Mouse (Mus musculus) heart, embryonic 11.5 days (tissue): ENCODE measurements around the gene Slc25a51. TPM values are rescaled to one million over a fixed set of nuclear protein-coding genes. Genes with fewer than 3 reads are reported as not detected.

Source experiments
- ATAC-seq: fragments of 200-750 bp; cut with Nextera tagmentation; replicated peaks from 2 replicates; pipeline ENCODE4 v1.8.0; 2017; ENCODE audit warnings: moderate library complexity; ENCODE audit not compliant: insufficient number of reproducible peaks, low FRiP score, low TSS enrichment
- H3K27ac ChIP-seq: fragments of 300-500 bp; sonication (generic); 2 replicates; pipeline ENCODE4 v1.5.1; 2014; ENCODE audit warnings: mild to moderate bottlenecking, low read depth, low read length
- H3K27me3 ChIP-seq: fragments of 300-500 bp; sonication (generic); 2 replicates; pipeline ENCODE4 v1.6.1; 2014; ENCODE audit warnings: mild to moderate bottlenecking, low read length, mixed read lengths; ENCODE audit not compliant: control insufficient read depth, insufficient read depth
- H3K36me3 ChIP-seq: fragments of 300-500 bp; sonication (generic); 2 replicates; pipeline ENCODE4 v1.6.1; 2014; ENCODE audit warnings: mild to moderate bottlenecking, low read length, moderate library complexity, mixed read lengths; ENCODE audit not compliant: control insufficient read depth, insufficient read depth
- H3K4me1 ChIP-seq: fragments of 300-500 bp; sonication (generic); 2 replicates; pipeline ENCODE4 v1.6.1; 2014; ENCODE audit warnings: low read length; ENCODE audit not compliant: control insufficient read depth, insufficient read depth
- H3K4me2 ChIP-seq: fragments of 300-500 bp; sonication (generic); 2 replicates; pipeline ENCODE4 v1.6.1; 2014; ENCODE audit warnings: mild to moderate bottlenecking, moderate library complexity
- H3K4me3 ChIP-seq: fragments of 300-500 bp; sonication (generic); 2 replicates; pipeline ENCODE4 v1.5.1; 2014; ENCODE audit warnings: low read depth, low read length
- H3K9ac ChIP-seq: fragments of 300-500 bp; sonication (generic); 2 replicates; pipeline ENCODE4 v1.6.1; 2014; ENCODE audit warnings: mild to moderate bottlenecking, low read depth, low read length, moderate library complexity
- H3K9me3 ChIP-seq: fragments of 300-500 bp; sonication (generic); replicated peaks from 2 replicates; pipeline ENCODE4 v1.6.1; 2016; ENCODE audit warnings: low read length; ENCODE audit not compliant: control insufficient read depth
- WGBS: fragments of 180-500 bp; shearing (Covaris S2); extraction: QIAGEN DNeasy Blood & Tissue Kit; methylation state at CpG from one replicate; pipeline ENCODE4 v1.1.7; 2014; ENCODE audit not compliant: insufficient replicate concordance; 5-methylcytosine and 5-hydroxymethylcytosine counted together
- polyA plus RNA-seq: library from polyadenylated mRNA; unstranded; fragments of >200 nt; fragmentation: Nextera tagmentation; extraction: Ambion mirVana; gene quantifications from 2 replicates; pipeline ENCODE4 v1.2.1, GENCODE M21; 2014

Gene Slc25a51
- polyA plus RNA-seq, 1 experiment from 2014 or later: 60.7 TPM

DNA sequence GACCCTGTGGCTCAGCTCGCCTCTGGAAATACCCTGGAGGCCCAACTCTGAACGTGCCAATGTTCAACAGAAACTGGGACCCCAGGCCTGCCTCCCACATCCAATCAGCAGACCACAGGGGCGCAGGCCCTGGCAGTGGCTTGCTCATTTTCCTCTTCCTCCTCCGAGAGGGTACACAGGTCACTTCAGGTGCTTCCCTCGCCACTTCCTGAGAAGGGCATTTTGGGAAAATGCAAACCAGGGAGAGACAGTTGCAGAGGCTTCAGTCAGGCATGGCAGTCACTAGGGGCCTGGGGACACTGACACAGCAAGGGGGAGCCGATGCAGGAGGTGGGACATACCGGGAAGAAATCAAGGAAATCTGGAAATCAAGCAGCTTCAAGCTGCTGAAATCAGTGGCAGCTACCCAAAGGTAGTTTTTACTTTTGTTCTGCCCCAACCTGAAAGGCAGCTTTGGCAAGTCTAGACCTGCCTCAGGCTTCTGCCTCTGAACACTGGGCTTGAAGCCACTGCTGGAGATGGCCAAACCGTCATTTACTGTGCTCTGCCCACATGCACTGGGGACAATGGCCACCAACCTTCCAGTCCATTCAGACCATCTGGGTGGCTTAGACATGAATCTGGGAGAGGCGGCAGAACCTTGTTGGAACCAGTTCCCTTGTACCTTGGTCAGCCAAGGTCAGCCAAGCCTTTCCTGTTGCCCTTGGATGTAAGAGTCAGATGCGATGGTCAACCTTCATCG is 13.1 kb upstream of the Slc25a51 start:
- Histone ChIP-seq H3K4me2 (no peak overlapping the region), H3K36me3 (no peaks in the 10 kb centered on the region), H3K27me3 (no peaks in the 10 kb centered on the region), H3K4me3 (no peak overlapping the region), H3K4me1 (peaks cover 20% of the 10 kb centered on the region), H3K27ac (no peak overlapping the region), H3K9ac (no peak overlapping the region), H3K9me3 (no peaks in the 10 kb centered on the region)
- ATAC-seq: no peak
- 83% methylated on average over 11 of the region's 11 CpGs for WGBS

DNA sequence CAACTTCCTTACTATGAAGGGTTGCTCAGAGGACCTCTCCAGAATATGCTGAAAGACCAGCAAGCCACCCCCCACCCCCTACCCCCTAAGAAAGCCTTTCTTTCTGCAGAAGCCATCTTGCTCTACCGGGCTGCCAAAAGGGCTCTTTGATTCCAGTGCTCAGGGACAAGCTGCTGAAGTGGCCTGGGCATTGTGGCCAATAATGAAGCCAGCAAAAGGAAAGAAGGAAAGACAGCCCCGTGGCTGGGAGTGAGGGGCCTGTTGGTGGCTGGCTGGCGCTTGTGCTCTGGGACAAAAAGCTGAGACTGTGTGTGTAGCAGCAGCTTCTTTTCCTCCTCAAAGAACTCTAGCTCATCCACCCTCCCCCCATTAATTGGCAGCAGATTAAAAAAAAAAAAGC is 12.2 kb upstream of the Slc25a51 start:
- WGBS: 64% methylated on average over 3 of the region's 3 CpGs
- no peak overlapping the region for H3K4me2 ChIP-seq
- H3K9me3 ChIP-seq: no peaks in the 10 kb centered on the region
- H3K4me1 ChIP-seq: peaks cover 20% of the 10 kb centered on the region
- H3K36me3 ChIP-seq: no peaks in the 10 kb centered on the region
- no peak for ATAC-seq
- no peak overlapping the region for H3K4me3 ChIP-seq
- H3K27ac ChIP-seq: no peak overlapping the region
- no peaks in the 10 kb centered on the region for H3K27me3 ChIP-seq
- no peak overlapping the region for H3K9ac ChIP-seq

DNA sequence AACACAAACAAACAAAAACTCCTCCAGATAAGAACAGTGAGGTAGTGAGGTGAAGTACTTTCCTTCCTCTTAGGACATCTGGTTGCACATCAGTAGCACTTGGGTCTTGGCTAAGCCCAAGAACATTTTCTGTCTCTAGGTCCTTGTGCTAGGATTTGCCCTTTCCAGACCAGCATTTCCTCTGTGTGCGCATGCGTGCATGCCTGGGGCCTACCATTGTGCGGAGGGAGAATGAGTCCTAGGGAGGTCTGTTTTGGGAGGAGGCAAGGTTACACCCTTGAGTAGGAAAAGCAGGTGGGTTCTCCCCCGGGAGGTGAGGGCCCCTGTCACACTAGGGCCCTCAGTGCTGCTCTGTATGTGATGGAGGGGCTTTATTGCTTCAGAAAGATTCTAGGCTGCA is 10.5 kb upstream of the Slc25a51 start:
- H3K9ac ChIP-seq: no peak overlapping the region
- WGBS: 82% methylated on average over 4 of the region's 4 CpGs
- H3K9me3 ChIP-seq: no peaks in the 10 kb centered on the region
- no peak overlapping the region for H3K4me3 ChIP-seq
- no peaks in the 10 kb centered on the region for H3K27me3 ChIP-seq
- no peak overlapping the region for H3K27ac ChIP-seq
- no peak for ATAC-seq
- H3K36me3 ChIP-seq: no peaks in the 10 kb centered on the region
- H3K4me1 ChIP-seq: peaks cover 17% of the 10 kb centered on the region
- H3K4me2 ChIP-seq: no peak overlapping the region

DNA sequence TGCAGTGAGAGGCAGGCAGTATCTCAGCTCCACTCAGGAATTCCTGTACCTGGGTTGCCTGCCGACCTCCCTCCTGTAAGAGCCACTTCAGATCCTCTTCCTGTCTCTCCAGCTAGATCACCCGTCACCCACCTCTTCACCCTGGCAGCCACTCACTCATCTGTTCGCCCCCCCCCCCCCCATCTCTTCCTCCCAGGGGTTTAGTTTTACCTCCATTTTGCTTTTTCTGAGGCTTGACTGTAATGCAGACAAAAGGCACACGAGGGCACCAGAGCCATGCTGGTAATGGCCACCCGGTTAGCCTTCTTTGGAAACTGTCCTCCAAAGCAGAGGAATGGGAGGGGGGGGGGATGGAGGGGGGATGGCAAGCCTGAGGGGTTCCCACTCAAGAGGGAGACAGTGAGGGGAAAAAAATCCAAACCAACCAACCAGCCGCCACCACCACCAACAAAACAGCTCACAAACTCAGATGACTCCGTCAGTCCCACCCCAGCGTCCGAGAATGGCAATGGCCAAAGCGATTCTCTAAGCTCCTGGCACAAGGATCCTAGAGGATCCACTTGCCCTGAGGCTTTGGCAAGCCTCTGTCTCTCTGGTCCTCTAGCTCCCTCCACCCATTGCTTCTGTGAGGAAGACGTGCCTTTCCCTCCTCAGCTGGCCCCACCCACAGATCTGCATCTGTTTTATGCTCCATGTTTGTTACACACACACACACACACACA is 9.8 kb upstream of the Slc25a51 start:
- peak overlapping the region; percentile 29; the same call in 1 of the 2 replicates for H3K4me2 ChIP-seq
- 25% methylated on average over 11 of the region's 11 CpGs for WGBS
- no peaks in the 10 kb centered on the region for H3K36me3 ChIP-seq
- no peaks in the 10 kb centered on the region for H3K9me3 ChIP-seq
- peaks cover 11% of the 10 kb centered on the region for H3K4me1 ChIP-seq
- ATAC-seq: no peak
- H3K27ac ChIP-seq: no peak overlapping the region
- H3K9ac ChIP-seq: no peak overlapping the region
- no peaks in the 10 kb centered on the region for H3K27me3 ChIP-seq
- no peak overlapping the region for H3K4me3 ChIP-seq

DNA sequence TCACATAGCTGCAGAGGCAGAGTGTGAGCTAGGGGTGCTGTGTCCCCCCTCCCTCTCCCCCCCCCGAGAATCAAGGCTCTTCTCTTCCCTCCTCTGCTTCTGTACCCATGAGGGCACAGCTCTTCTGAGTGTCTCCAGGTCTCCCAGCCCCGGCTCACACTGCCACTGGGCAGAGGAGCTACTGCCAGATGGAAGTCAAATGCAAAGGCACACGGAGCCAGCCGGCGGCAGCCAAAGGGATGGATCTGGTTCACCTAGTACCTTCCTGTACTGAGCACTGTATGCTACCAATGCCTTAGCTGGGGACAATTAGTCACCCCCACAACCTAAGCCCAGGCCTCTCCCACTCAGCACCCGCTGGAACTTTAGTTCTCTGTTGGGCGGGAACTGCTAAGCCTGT is 7.7 kb upstream of the Slc25a51 start:
- H3K27me3 ChIP-seq: no peaks in the 10 kb centered on the region
- no peak overlapping the region for H3K4me2 ChIP-seq
- no peaks in the 10 kb centered on the region for H3K9me3 ChIP-seq
- no peak overlapping the region for H3K4me3 ChIP-seq
- H3K4me1 ChIP-seq: no peaks in the 10 kb centered on the region; the same call in 1 of the 2 replicates
- 59% methylated on average over 7 of the region's 7 CpGs for WGBS
- ATAC-seq: no peak
- no peak overlapping the region for H3K9ac ChIP-seq
- no peaks in the 10 kb centered on the region for H3K36me3 ChIP-seq
- no peak overlapping the region for H3K27ac ChIP-seq

DNA sequence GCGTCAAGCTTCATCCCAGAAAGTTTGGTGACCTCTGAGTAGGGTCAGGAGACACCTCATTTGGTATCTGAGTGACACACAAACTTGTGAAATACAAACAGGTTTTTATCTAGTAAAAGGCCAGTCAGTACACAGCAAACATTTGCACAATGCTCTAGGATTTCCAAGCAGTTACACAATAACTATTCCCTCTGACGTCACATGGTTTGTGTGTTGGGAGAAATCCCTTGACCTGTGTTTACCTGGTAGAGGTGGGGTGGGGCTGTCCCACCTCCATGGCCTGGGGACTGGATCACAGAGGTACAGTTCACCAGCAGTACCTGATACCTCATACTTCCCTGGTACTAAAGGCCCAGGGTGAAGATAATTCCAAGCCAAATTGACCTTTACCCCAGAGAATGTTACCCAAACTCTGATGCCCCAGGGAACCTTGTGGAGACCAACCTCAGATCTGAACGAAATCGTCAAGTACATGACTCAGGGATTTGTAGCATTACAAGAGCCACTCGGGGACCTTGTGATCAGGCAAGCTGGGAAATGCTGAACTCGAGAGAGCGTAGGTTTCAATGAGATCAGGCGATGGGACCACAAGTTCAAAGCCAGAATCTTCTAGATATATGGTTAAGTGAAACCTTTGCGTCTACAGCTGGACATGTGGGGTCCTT is 5.2 kb upstream of the Slc25a51 start:
- WGBS: 82% methylated on average over 9 of the region's 9 CpGs
- no peak overlapping the region for H3K9ac ChIP-seq
- no peak for ATAC-seq

DNA sequence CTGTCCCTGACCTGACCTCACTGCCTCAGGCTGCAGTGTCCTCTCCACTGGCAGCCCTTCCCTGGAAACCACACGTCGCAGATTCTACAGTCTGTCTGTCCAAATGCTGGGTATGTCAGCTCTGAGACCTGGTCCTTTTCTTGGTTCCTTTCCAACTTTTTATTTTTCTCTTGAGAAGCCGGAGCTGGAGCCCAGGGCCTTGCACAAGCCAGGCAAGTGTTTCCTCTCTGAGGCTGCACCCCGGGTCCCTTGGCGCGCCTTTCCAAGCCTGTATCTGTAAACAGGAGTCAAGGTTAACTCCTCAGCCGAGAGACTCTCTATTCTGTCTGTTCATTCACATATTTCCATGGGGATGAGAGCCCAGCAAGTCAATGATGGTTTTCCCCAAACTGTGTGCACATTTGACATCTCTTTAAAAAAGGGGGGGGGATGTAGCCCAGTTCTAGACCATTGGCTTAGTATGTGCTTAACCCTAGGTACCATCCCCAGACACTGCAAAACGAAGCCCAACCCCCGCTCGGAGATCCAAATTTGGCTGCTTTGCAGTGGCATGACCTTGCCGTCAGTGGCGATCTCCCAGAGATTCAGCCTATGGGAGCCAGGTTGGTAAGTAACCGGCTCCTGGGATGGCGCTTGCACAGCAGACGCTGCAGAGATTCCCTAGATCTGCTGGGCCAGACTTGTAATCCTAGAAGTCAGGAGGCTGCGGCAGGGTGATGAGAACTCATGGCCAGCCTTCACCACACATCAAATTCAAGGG is 4.0 kb upstream of the Slc25a51 start:
- no peak overlapping the region for H3K27ac ChIP-seq

More for the DNA sequence above, 5.2 kb upstream of the Slc25a51 start:
- no peak overlapping the region for H3K4me3 ChIP-seq
- no peaks in the 10 kb centered on the region for H3K27me3 ChIP-seq
- no peaks in the 10 kb centered on the region for H3K36me3 ChIP-seq
- no peaks in the 10 kb centered on the region for H3K9me3 ChIP-seq
- H3K27ac ChIP-seq: no peak overlapping the region
- H3K4me2 ChIP-seq: no peak overlapping the region
- H3K4me1 ChIP-seq: peaks cover 2% of the 10 kb centered on the region; the same call in 1 of the 2 replicates

DNA sequence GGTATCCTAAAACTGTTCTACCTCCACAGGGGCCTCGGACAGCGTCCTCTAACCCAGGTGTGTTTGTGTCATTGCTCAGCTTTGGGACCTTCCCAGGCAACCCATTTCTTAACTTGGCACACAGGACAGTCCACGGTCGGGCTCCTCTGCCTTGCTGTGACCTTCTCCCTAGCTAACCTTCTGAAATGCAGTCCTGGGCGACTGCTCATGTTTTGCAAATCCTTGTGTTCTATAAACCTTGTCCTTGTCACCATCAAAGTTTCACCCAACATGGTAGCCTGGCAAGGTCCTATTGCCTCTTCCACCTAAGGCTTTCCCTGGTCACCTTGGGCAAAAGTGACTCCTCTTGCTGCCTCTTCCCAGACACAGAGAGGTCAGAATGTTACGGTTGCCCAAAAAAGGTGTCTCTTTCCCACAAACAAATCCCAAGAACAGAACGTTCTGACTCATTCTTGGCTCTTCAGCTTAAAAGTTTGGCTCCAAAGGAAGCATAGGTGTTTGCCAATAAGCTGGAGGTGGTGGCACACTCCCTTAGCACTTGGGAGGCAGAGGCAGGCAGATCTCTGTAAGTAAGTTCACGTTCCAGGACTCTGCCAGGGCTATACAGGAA is 2.7 kb upstream of the Slc25a51 start:
- Histone ChIP-seq H3K4me3 (no peak overlapping the region), H3K27me3 (no peaks in the 10 kb centered on the region), H3K9ac (no peak overlapping the region), H3K9me3 (no peaks in the 10 kb centered on the region), H3K36me3 (no peaks in the 10 kb centered on the region), H3K4me2 (no peak overlapping the region), H3K27ac (no peak overlapping the region), H3K4me1 (peaks cover 15% of the 10 kb centered on the region)
- 85% methylated on average over 8 of the region's 8 CpGs for WGBS
- ATAC-seq: no peak

More for the DNA sequence above, 4.0 kb upstream of the Slc25a51 start:
- no peak overlapping the region for H3K4me2 ChIP-seq
- 56% methylated on average over 16 of the region's 16 CpGs for WGBS
- H3K27me3 ChIP-seq: no peaks in the 10 kb centered on the region
- H3K9ac ChIP-seq: no peak overlapping the region
- H3K36me3 ChIP-seq: no peaks in the 10 kb centered on the region
- peaks cover 2% of the 10 kb centered on the region; the same call in 1 of the 2 replicates for H3K4me1 ChIP-seq
- no peaks in the 10 kb centered on the region for H3K9me3 ChIP-seq
- no peak for ATAC-seq
- H3K4me3 ChIP-seq: no peak overlapping the region
